Mouse (Mus musculus) monocyte, adult 2 months (primary cell): Measurements from ENCODE around the gene Disp2.

Experiments
- DNase-seq, 2 experiments: peaks; one replicate each; pipeline ENCODE4 v3.0.0; 2022; ENCODE audit warnings: low spot score in 2 of 2, low read depth in 1 of 2

Gene Disp2

GRCm38 (mm10) chr2:118756103-118756502 is 23.4 kb upstream of the Disp2 start:
- no peak for DNase-seq

- DNase-seq: peak in 1 of 2 experiments; percentile 52
Measured at GRCm38 (mm10) chr2:118759828-118760227, 19.7 kb upstream of the Disp2 start.

GRCm38 (mm10) chr2:118760311-118761025 is 19.1 kb upstream of the Disp2 start:
- no peak for DNase-seq

- DNase-seq: no peak
Measured at GRCm38 (mm10) chr2:118761358-118761757, 18.2 kb upstream of the Disp2 start.

GRCm38 (mm10) chr2:118761906-118762783 is 17.4 kb upstream of the Disp2 start, which contains the start of gene Ccdc9b:
Gene Ccdc9b, minus strand, starts transcription at chr2:118762661.
- DNase-seq: peak; percentile 33 to 47

- DNase-seq: no peak
Measured at GRCm38 (mm10) chr2:118762784-118763148, 16.8 kb upstream of the Disp2 start.

GRCm38 (mm10) chr2:118763469-118763868 is 16.1 kb upstream of the Disp2 start:
- no peak for DNase-seq

GRCm38 (mm10) chr2:118764094-118764831 is 15.3 kb upstream of the Disp2 start:
- no peak for DNase-seq

- DNase-seq: no peak
Measured at GRCm38 (mm10) chr2:118764875-118765274, 14.6 kb upstream of the Disp2 start.

- DNase-seq: no peak
Measured at GRCm38 (mm10) chr2:118766041-118767033, 13.2 kb upstream of the Disp2 start.

GRCm38 (mm10) chr2:118772158-118772874 is 7.2 kb upstream of the Disp2 start, which contains the start of gene Phgr1:
Gene Phgr1, plus strand, starts transcription at chr2:118772769.
- no peak for DNase-seq

- DNase-seq: no peak
Measured at GRCm38 (mm10) chr2:118774536-118774935, 5.0 kb upstream of the Disp2 start.

- no peak for DNase-seq
Measured at GRCm38 (mm10) chr2:118775396-118775795, 4.1 kb upstream of the Disp2 start.

GRCm38 (mm10) chr2:118775846-118776245 is 3.7 kb upstream of the Disp2 start:
- no peak for DNase-seq

GRCm38 (mm10) chr2:118776295-118776694 is 3.2 kb upstream of the Disp2 start:
- DNase-seq: no peak

GRCm38 (mm10) chr2:118778418-118778817 is 1.1 kb upstream of the Disp2 start:
- DNase-seq: no peak

- DNase-seq: no peak
Measured at GRCm38 (mm10) chr2:118779065-118779464, 454 bp upstream of the Disp2 start.

- no peak for DNase-seq
Measured at GRCm38 (mm10) chr2:118781115-118781514, 1.6 kb downstream of the Disp2 start.

GRCm38 (mm10) chr2:118782303-118782702 is 2.8 kb downstream of the Disp2 start:
- DNase-seq: no peak

GRCm38 (mm10) chr2:118783093-118783492 is 3.6 kb downstream of the Disp2 start:
- DNase-seq: no peak
